Comparison of ENCODE assay signal across 9 mouse cellular contexts in the genomic region with DNA sequence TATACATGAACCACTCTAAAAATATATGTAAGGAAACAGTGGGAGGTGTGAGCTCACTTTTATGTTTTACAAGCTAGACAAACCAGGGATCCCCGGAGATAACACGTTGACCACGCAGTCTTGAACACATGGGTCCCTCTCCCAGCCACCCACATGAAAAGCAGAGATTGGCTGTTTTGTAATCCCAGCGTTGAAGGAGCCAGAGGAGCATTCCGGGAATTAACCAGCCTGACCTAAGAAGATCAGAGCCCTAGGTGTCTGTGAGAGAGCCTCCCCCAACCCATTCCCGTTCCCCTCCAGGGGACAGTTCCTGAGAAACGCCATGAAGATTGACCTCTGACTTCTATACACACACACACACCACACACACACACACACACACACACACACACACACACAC. TPM values are rescaled to one million over a fixed set of nuclear protein-coding genes. Genes with fewer than 3 reads are reported as not detected.
DNase-seq lines count a peak whose midpoint lies in the region; ATAC-seq and TF ChIP-seq lines count a peak whose summit lies in the region.
"Had no signal": no experiment of that assay in that cellular context is flagged by ENCODE, and none has a peak within 500 bp of the region (broad histone marks: within the 10 kb centered on the region; RNA-seq: fewer than 3 reads in every experiment).

No protein-coding gene starts in this region.

- ATAC-seq in kidney, embryonic 16.5 days (ENCODE audit: low FRiP score, low TSS enrichment) = peak; percentile 24
- peak; percentile 18; the same call in 1 of the 2 replicates for ATAC-seq in hindbrain, postnatal 0 days
- ATAC-seq in neural tube, embryonic 12.5 days (ENCODE audit: low FRiP score, low read depth) = 0 out of 2 replicates have a peak, but pooled peaks have one; percentile 2

- H3K9ac ChIP-seq in kidney, embryonic 16.5 days (replicated peaks; ENCODE audit: low read length) = no peak overlapping the region
- peak overlapping the region; percentile 63; the same call in 1 of the 2 replicates for H3K9ac ChIP-seq in hindbrain, postnatal 0 days (replicated peaks; ENCODE audit: low read length)
- H3K9ac ChIP-seq in neural tube, embryonic 12.5 days = no peak overlapping the region

- no peak for TF ChIP-seq CTCF in hindbrain, postnatal 0 days (IDR thresholded peaks at IDR 0.05; ENCODE audit: low read depth)

- H3K4me3 ChIP-seq in kidney, embryonic 16.5 days (ENCODE audit: low read length) = peak overlapping the region; percentile 65
- H3K4me3 ChIP-seq in hindbrain, postnatal 0 days (ENCODE audit: low read length) = peak overlapping the region; percentile 59
- peak overlapping the region; percentile 46; the same call in 1 of the 2 replicates for H3K4me3 ChIP-seq in neural tube, embryonic 12.5 days

- H3K36me3 ChIP-seq in kidney, embryonic 16.5 days (ENCODE audit: insufficient read depth, low read length) = no peaks in the 10 kb centered on the region
- no peaks in the 10 kb centered on the region for H3K36me3 ChIP-seq in hindbrain, postnatal 0 days (ENCODE audit: insufficient read depth, low read length)
- no peaks in the 10 kb centered on the region for H3K36me3 ChIP-seq in neural tube, embryonic 12.5 days

- H3K4me1 ChIP-seq in kidney, embryonic 16.5 days (ENCODE audit: insufficient read depth, low read length) = peaks cover 20% of the 10 kb centered on the region
- H3K4me1 ChIP-seq in hindbrain, postnatal 0 days (ENCODE audit: insufficient read depth, low read length) = 0 out of 2 replicates have a peak, but pooled peaks cover 7% of the 10 kb centered on the region
- H3K4me1 ChIP-seq in neural tube, embryonic 12.5 days = peaks cover 10% of the 10 kb centered on the region

- under 1% methylated on average over 7 of the region's 7 CpGs for WGBS in kidney, embryonic 16.5 days
- under 1% methylated on average over 7 of the region's 7 CpGs for WGBS in hindbrain, postnatal 0 days
- WGBS in neural tube, embryonic 12.5 days = 2% methylated on average over 7 of the region's 7 CpGs

- H3K9me3 ChIP-seq in kidney, embryonic 16.5 days (ENCODE audit: low read length) = no peaks in the 10 kb centered on the region
- H3K9me3 ChIP-seq in hindbrain, postnatal 0 days (ENCODE audit: low read length) = no peaks in the 10 kb centered on the region
- H3K9me3 ChIP-seq in neural tube, embryonic 12.5 days = no peaks in the 10 kb centered on the region

- H3K27ac ChIP-seq in kidney, embryonic 16.5 days (ENCODE audit: low read length) = no peak overlapping the region
- H3K27ac ChIP-seq in hindbrain, postnatal 0 days = no peak overlapping the region
- no peak overlapping the region for H3K27ac ChIP-seq in neural tube, embryonic 12.5 days

- H3K27me3 ChIP-seq in kidney, embryonic 16.5 days (ENCODE audit: insufficient read depth, low read length) = peaks cover 47% of the 10 kb centered on the region
- no peaks in the 10 kb centered on the region for H3K27me3 ChIP-seq in hindbrain, postnatal 0 days (ENCODE audit: insufficient read depth, low read length)
- H3K27me3 ChIP-seq in neural tube, embryonic 12.5 days (replicated peaks) = peaks cover 48% of the 10 kb centered on the region

- H3K4me2 ChIP-seq in kidney, embryonic 16.5 days (replicated peaks; ENCODE audit: low read depth, low read length) = peak overlapping the region; percentile 100
- H3K4me2 ChIP-seq in hindbrain, postnatal 0 days (ENCODE audit: low read depth, low read length) = peak overlapping the region; percentile 87
- H3K4me2 ChIP-seq in neural tube, embryonic 12.5 days (replicated peaks) = peak overlapping the region; percentile 83

- DNase-seq in kidney, adult 11 months = no peak
- DNase-seq in embryo, embryonic 11 days = peak; percentile 24
- no peak for DNase-seq in hindbrain, postnatal 0 days (ENCODE audit: low spot score)
- no peak for DNase-seq in adrenal gland, postnatal 14 days
- no peak for DNase-seq in cerebellum, postnatal 25 days
- no peak for DNase-seq in adipocyte (ENCODE audit: low spot score)

RNA-seq across cellular contexts. Expression of a gene that starts 3.6 kb away (rescaled TPM):
- polyA plus RNA-seq in kidney, embryonic 16.5 days (2015; fragmentation: Nextera tagmentation; extraction: Ambion mirVana) = not detected in 2 replicates
- total RNA-seq in hindbrain, postnatal 0 days (2014; rRNA removed) = 2.4 and 3.1 TPM in 2 replicates
- polyA plus RNA-seq in hindbrain, postnatal 0 days (2015; fragmentation: Nextera tagmentation; extraction: Ambion mirVana) = 0.34 and 0.60 TPM in 2 replicates
- polyA plus RNA-seq in neural tube, embryonic 12.5 days (2016; fragmentation: Nextera tagmentation; extraction: Ambion mirVana) = not detected in 2 replicates
- not detected in 2 replicates for total RNA-seq in adrenal gland, postnatal 14 days (2021)
- total RNA-seq: neutrophil, adult 5-6 weeks had no signal

RNA-seq across cellular contexts. Expression of a gene that starts 14.9 kb away (rescaled TPM):
- polyA plus RNA-seq in kidney, embryonic 16.5 days (2015; fragmentation: Nextera tagmentation; extraction: Ambion mirVana) = 146 and 150 TPM in 2 replicates
- 10.2 and 19.7 TPM in 2 replicates for total RNA-seq in hindbrain, postnatal 0 days (2014; rRNA removed)
- polyA plus RNA-seq in hindbrain, postnatal 0 days (2015; fragmentation: Nextera tagmentation; extraction: Ambion mirVana) = 60.4 and 67.0 TPM in 2 replicates
- 91.5 and 93.3 TPM in 2 replicates for polyA plus RNA-seq in neural tube, embryonic 12.5 days (2016; fragmentation: Nextera tagmentation; extraction: Ambion mirVana)
- total RNA-seq in adrenal gland, postnatal 14 days (2021) = 76.6 and 82.5 TPM in 2 replicates
- total RNA-seq: neutrophil, adult 5-6 weeks had no signal

RNA-seq across cellular contexts. Expression of a gene that starts 37.7 kb away (rescaled TPM):
- polyA plus RNA-seq in kidney, embryonic 16.5 days (2015; fragmentation: Nextera tagmentation; extraction: Ambion mirVana) = 0.34 TPM in 1 of 2 replicates, not detected in the other
- total RNA-seq in hindbrain, postnatal 0 days (2014; rRNA removed) = 0.73 and 2.4 TPM in 2 replicates
- polyA plus RNA-seq in hindbrain, postnatal 0 days (2015; fragmentation: Nextera tagmentation; extraction: Ambion mirVana) = 0.88 and 0.95 TPM in 2 replicates
- polyA plus RNA-seq in neural tube, embryonic 12.5 days (2016; fragmentation: Nextera tagmentation; extraction: Ambion mirVana) = 0.08 TPM in 1 of 2 replicates, not detected in the other
- total RNA-seq in adrenal gland, postnatal 14 days (2021) = not detected in 2 replicates
- total RNA-seq: neutrophil, adult 5-6 weeks had no signal

RNA-seq across cellular contexts. Expression of a gene that starts 43.7 kb away (rescaled TPM):
- 0.51 and 0.57 TPM in 2 replicates for polyA plus RNA-seq in kidney, embryonic 16.5 days (2015; fragmentation: Nextera tagmentation; extraction: Ambion mirVana)
- total RNA-seq in hindbrain, postnatal 0 days (2014; rRNA removed) = 1.3 and 2.7 TPM in 2 replicates
- 1.7 and 1.9 TPM in 2 replicates for polyA plus RNA-seq in hindbrain, postnatal 0 days (2015; fragmentation: Nextera tagmentation; extraction: Ambion mirVana)
- polyA plus RNA-seq in neural tube, embryonic 12.5 days (2016; fragmentation: Nextera tagmentation; extraction: Ambion mirVana) = 0.17 and 0.32 TPM in 2 replicates
- 0.71 and 1.6 TPM in 2 replicates for total RNA-seq in adrenal gland, postnatal 14 days (2021)
